Mouse (Mus musculus) MEL (cell line): ENCODE measurements around the gene Lin37. TPM values are rescaled to one million over a fixed set of nuclear protein-coding genes. Genes with fewer than 3 reads are reported as not detected.

ENCODE experiments used
- DNase-seq: peaks from one replicate; pipeline ENCODE4 v3.0.0; 2011; ENCODE audit warnings: low read depth, low spot score
- H3K27ac ChIP-seq: 2 replicates; pipeline ENCODE4 v1.5.1; 2012; ENCODE audit warnings: low read depth, mild to moderate bottlenecking, control low read depth, low read length, moderate library complexity; ENCODE audit not compliant: control insufficient read depth
- H3K27me3 ChIP-seq, 2 experiments: fragments of 150-350 bp in 1 of 2; sonication (generic) in 1 of 2; 2 replicates each; pipeline ENCODE4 v1.6.1; 2012; ENCODE audit warnings: low read length in 2 of 2, mild to moderate bottlenecking in 2 of 2, improper control_type of control experiment in 1 of 2, moderate library complexity in 1 of 2; ENCODE audit not compliant: insufficient read depth in 2 of 2, control insufficient read depth in 1 of 2
- H3K36me3 ChIP-seq, 2 experiments: 2 replicates each; pipeline ENCODE4 v1.6.1; 2012 to 2014; ENCODE audit warnings: low read length in 2 of 2, improper control_type of control experiment in 1 of 2, inconsistent platforms in 1 of 2, mild to moderate bottlenecking in 1 of 2; ENCODE audit not compliant: insufficient read depth in 2 of 2, control insufficient read depth in 1 of 2
- H3K4me1 ChIP-seq, 2 experiments: fragments of 150-350 bp in 1 of 2; sonication (generic) in 1 of 2; 2 replicates each; pipeline ENCODE4 v1.6.1; 2012; ENCODE audit warnings: low read length in 2 of 2, improper control_type of control experiment in 1 of 2, mild to moderate bottlenecking in 1 of 2; ENCODE audit not compliant: insufficient read depth in 2 of 2, control insufficient read depth in 1 of 2
- H3K4me3 ChIP-seq, 2 experiments: fragments of 150-350 bp in 1 of 2; sonication (generic) in 1 of 2; 2 replicates each; pipeline ENCODE4 v1.5.1; 2012; ENCODE audit warnings: low read depth in 2 of 2, low read length in 2 of 2, mild to moderate bottlenecking in 2 of 2, moderate library complexity in 2 of 2, control low read depth in 1 of 2, improper control_type of control experiment in 1 of 2; ENCODE audit not compliant: control insufficient read depth in 1 of 2, insufficient read depth in 1 of 2
- H3K79me2 ChIP-seq: 2 replicates; pipeline ENCODE4 v1.6.1; 2012; ENCODE audit warnings: mild to moderate bottlenecking, low read length, moderate library complexity; ENCODE audit not compliant: control insufficient read depth, poor library complexity, insufficient read depth
- H3K9ac ChIP-seq: 2 replicates; pipeline ENCODE4 v1.6.1; 2012; ENCODE audit warnings: low read depth, mild to moderate bottlenecking, control low read depth, low read length, moderate library complexity; ENCODE audit not compliant: control insufficient read depth, poor library complexity, severe bottlenecking
- H3K9me3 ChIP-seq: fragments of 150-350 bp; sonication (generic); replicated peaks from 2 replicates; pipeline ENCODE4 v1.6.1; 2012; ENCODE audit warnings: mild to moderate bottlenecking, low read length, improper control_type of control experiment, moderate library complexity; ENCODE audit not compliant: insufficient read depth
- CHD1 ChIP-seq: IDR thresholded peaks from 2 replicates; pipeline ENCODE4 v1.6.1; 2012; ENCODE audit warnings: low read depth, mild to moderate bottlenecking, inconsistent platforms, low read length, improper control_type of control experiment
- CHD2 ChIP-seq: IDR thresholded peaks from 2 replicates; pipeline ENCODE4 v1.6.1; 2011; ENCODE audit warnings: low read length, improper control_type of control experiment
- E2F4 ChIP-seq: IDR thresholded peaks from 2 replicates; pipeline ENCODE4 v1.6.1; 2011; ENCODE audit warnings: low read depth, low read length, improper control_type of control experiment, borderline replicate concordance
- ELF1 ChIP-seq: IDR thresholded peaks from 2 replicates; pipeline ENCODE4 v1.6.1; 2014; ENCODE audit warnings: low read depth, mild to moderate bottlenecking, inconsistent platforms, low read length, improper control_type of control experiment, moderate library complexity
- EP300 ChIP-seq, 2 experiments: IDR thresholded peaks; 2 replicates each; pipeline ENCODE4 v1.6.1; 2011; ENCODE audit warnings: improper control_type of control experiment in 2 of 2, low read length in 2 of 2, low read depth in 1 of 2, mild to moderate bottlenecking in 1 of 2
- ETS1 ChIP-seq: IDR thresholded peaks from 2 replicates; pipeline ENCODE4 v1.6.1; 2012; ENCODE audit warnings: low read depth, mild to moderate bottlenecking, inconsistent platforms, low read length, improper control_type of control experiment, moderate library complexity
- GATA1 ChIP-seq: IDR thresholded peaks from 2 replicates; pipeline ENCODE4 v1.6.1; 2011; ENCODE audit warnings: low read depth, low read length, improper control_type of control experiment
- HCFC1 ChIP-seq: IDR thresholded peaks from 2 replicates; pipeline ENCODE4 v1.6.1; 2012; ENCODE audit warnings: low read depth, mild to moderate bottlenecking, inconsistent platforms, low read length, improper control_type of control experiment, moderate library complexity
- KAT2A ChIP-seq: conservative IDR thresholded peaks from 2 replicates; pipeline ENCODE4 v1.6.1; 2012; ENCODE audit warnings: low read depth, low read length, improper control_type of control experiment, inconsistent platforms
- MAX ChIP-seq: IDR thresholded peaks from 2 replicates; pipeline ENCODE4 v1.6.1; 2011; ENCODE audit warnings: low read length, improper control_type of control experiment
- MAZ ChIP-seq: IDR thresholded peaks from 2 replicates; pipeline ENCODE4 v1.6.1; 2012; ENCODE audit warnings: low read depth, mild to moderate bottlenecking, inconsistent platforms, low read length, improper control_type of control experiment
- MEF2A ChIP-seq: IDR thresholded peaks from 2 replicates; pipeline ENCODE4 v1.6.1; 2014; ENCODE audit warnings: low read depth, mild to moderate bottlenecking, inconsistent platforms, low read length, improper control_type of control experiment; ENCODE audit not compliant: poor library complexity, insufficient replicate concordance, severe bottlenecking; ENCODE audit errors: extremely low read depth
- MXI1 ChIP-seq: IDR thresholded peaks from 2 replicates; pipeline ENCODE4 v1.6.1; 2011; ENCODE audit warnings: mild to moderate bottlenecking, low read depth, low read length, improper control_type of control experiment
- MYB ChIP-seq: IDR thresholded peaks from 2 replicates; pipeline ENCODE4 v1.6.1; 2011; ENCODE audit warnings: mild to moderate bottlenecking, low read depth, low read length, improper control_type of control experiment
- MYC ChIP-seq: IDR thresholded peaks from 2 replicates; pipeline ENCODE4 v1.6.1; 2011; ENCODE audit warnings: low read depth, mild to moderate bottlenecking, low read length, improper control_type of control experiment, moderate library complexity
- NELFE ChIP-seq: IDR thresholded peaks from 2 replicates; pipeline ENCODE4 v1.6.1; 2011; ENCODE audit warnings: low read depth, low read length, improper control_type of control experiment
- NRF1 ChIP-seq: IDR thresholded peaks from 2 replicates; pipeline ENCODE4 v1.6.1; 2014; ENCODE audit warnings: low read depth, mild to moderate bottlenecking, inconsistent platforms, low read length, improper control_type of control experiment, moderate library complexity; ENCODE audit not compliant: poor library complexity, insufficient read depth, severe bottlenecking
- POLR2A ChIP-seq, 2 experiments: IDR thresholded peaks; 2 replicates each; pipeline ENCODE4 v1.6.1; 2011 to 2012; ENCODE audit warnings: low read length in 2 of 2, mild to moderate bottlenecking in 2 of 2, control low read depth in 1 of 2, improper control_type of control experiment in 1 of 2, low read depth in 1 of 2, moderate library complexity in 1 of 2; ENCODE audit not compliant: control insufficient read depth in 1 of 2, insufficient read depth in 1 of 2, poor library complexity in 1 of 2
- POLR2AphosphoS5 ChIP-seq: IDR thresholded peaks from 2 replicates; pipeline ENCODE4 v1.6.1; 2012; ENCODE audit warnings: low read depth, borderline replicate concordance, mild to moderate bottlenecking, inconsistent platforms, low read length, moderate library complexity, mixed read lengths
- SIN3A ChIP-seq: IDR thresholded peaks from 2 replicates; pipeline ENCODE4 v1.6.1; 2012; ENCODE audit warnings: low read length, improper control_type of control experiment, inconsistent platforms
- TCF12 ChIP-seq: IDR thresholded peaks from 2 replicates; pipeline ENCODE4 v1.6.1; 2014; ENCODE audit warnings: low read depth, mild to moderate bottlenecking, inconsistent platforms, low read length, improper control_type of control experiment, moderate library complexity
- UBTF ChIP-seq: IDR thresholded peaks from 2 replicates; pipeline ENCODE4 v1.6.1; 2012; ENCODE audit warnings: low read depth, mild to moderate bottlenecking, inconsistent platforms, low read length, improper control_type of control experiment, moderate library complexity, borderline replicate concordance; ENCODE audit not compliant: insufficient read depth
- USF1 ChIP-seq: IDR thresholded peaks from 2 replicates; pipeline ENCODE4 v1.6.1; 2014; ENCODE audit warnings: low read depth, mild to moderate bottlenecking, inconsistent platforms, low read length, improper control_type of control experiment, moderate library complexity
- USF2 ChIP-seq, 2 experiments: IDR thresholded peaks; 2 replicates each; pipeline ENCODE4 v1.6.1; 2011 to 2012; ENCODE audit warnings: improper control_type of control experiment in 2 of 2, low read length in 2 of 2, borderline replicate concordance in 1 of 2, inconsistent platforms in 1 of 2, low read depth in 1 of 2, mild to moderate bottlenecking in 1 of 2; ENCODE audit not compliant: insufficient read depth in 1 of 2
- ZNF384 ChIP-seq: IDR thresholded peaks from 2 replicates; pipeline ENCODE4 v1.6.1; 2012; ENCODE audit warnings: low read depth, mild to moderate bottlenecking, inconsistent platforms, low read length, improper control_type of control experiment
- polyA plus RNA-seq, 2 experiments: library from polyadenylated mRNA; stranded (reverse) in 1 of 2; unstranded in 1 of 2; fragments of >175 nt in 1 of 2; fragments of >200 nt in 1 of 2; gene quantifications; 2 replicates each; pipeline versions ENCODE4 v1.2.1 to v1.2.4; 2012; ENCODE audit warnings: low replicate concordance in 2 of 2, low read depth in 1 of 2; ENCODE audit not compliant: insufficient read length in 2 of 2, insufficient read depth in 1 of 2, missing spikeins in 1 of 2
- total RNA-seq: library from RNA; depleted of rRNA; stranded (reverse); fragments of 300-350 nt; gene quantifications from 2 replicates; pipeline ENCODE4 v1.2.3, GENCODE M21; 2012

The Lin37 gene
- total and polyA plus RNA-seq, 3 experiments = 10.9 to 49.8 TPM; not detected in 1

DNA sequence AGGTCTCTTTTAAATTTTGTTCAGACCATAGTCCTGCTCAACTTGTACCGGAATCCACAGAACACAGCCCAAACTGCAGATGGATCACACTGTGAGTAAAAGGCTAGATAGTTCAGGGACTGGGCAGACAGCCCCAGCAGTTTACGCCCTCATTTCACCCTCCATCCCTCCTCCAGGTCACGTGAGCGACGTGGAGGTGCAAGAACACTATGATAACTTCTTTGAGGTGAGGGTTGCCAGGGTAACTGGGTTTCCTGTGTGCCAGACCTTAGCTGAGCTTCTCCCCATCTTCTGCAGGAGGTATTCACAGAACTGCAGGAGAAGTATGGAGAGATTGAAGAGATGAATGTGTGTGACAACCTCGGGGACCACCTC, 4.3 kb upstream of the Lin37 start:
- no peak for TF ChIP-seq HCFC1
- peak; percentile 80 for TF ChIP-seq USF1
- peak; percentile 20 to 22; a peak in 1 of 4 replicates for TF ChIP-seq USF2 (IDR thresholded peaks at IDR 0.05; ENCODE audit: borderline replicate concordance in 1 of 2, insufficient read depth in 1 of 2, low read depth in 1 of 2, low read length in 2 of 2)
- no peaks in the 10 kb centered on the region for H3K9me3 ChIP-seq
- peaks cover 2 to 10% of the 10 kb centered on the region in 2 experiments; a peak in 2 of 4 replicates for H3K4me1 ChIP-seq
- no peak for DNase-seq
- H3K27me3 ChIP-seq = no peaks in the 10 kb centered on the region
- H3K4me3 ChIP-seq = peak overlapping the region; percentile 82 to 84
- H3K27ac ChIP-seq = peak overlapping the region; percentile 28; the same call in 1 of the 2 replicates
- H3K9ac ChIP-seq = peak overlapping the region; percentile 32
- H3K79me2 ChIP-seq = peaks cover 11% of the 10 kb centered on the region
- H3K36me3 ChIP-seq = peaks cover 0 to 4% of the 10 kb centered on the region in 2 experiments; a peak in 1 of 4 replicates

DNA sequence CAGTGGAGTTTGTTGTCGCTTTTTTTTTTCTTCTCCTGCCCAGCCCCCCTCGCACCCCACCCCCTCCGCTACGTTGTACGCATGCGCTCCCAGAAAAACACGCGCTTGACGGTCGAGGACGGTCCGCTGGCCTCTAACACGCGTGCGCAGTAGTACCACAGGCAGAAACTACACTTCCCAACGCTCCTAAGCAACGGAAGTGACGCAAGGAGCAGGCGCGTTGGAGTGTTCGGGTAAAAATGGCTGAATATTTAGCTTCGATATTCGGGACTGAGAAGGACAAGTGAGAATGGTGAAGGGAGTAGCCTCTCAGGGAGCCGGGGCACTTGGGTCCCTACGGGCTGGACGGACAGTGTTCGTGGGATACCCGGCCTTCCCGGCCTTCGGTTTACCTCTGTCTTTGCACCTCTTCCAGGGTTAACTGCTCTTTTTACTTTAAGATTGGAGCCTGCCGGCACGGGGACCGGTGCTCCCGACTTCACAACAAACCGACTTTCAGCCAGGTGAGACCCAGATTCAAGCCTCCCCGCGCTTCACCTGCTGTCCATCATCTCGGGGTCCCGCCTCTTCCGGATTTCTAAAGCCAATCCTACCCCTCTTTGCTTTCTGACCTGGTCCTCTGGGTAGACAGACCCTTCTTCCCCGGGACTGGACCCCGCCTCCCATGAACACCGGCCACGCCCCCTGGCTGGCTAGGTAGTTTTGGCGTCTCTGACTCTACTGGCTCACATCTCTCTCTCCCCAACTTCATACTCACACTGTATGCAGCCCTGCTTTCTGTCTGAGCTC, 3.7 kb upstream of the Lin37 start, which contains the start of the genes U2af1l4, Gm49396 and Psenen:
U2af1l4 (plus strand) TSS at position 185 of the 789 bp plus-strand sequence.
Gm49396 (plus strand) TSS at position 228 of the 789 bp plus-strand sequence.
Psenen (minus strand) TSS at position 511 of the 789 bp plus-strand sequence.
- H3K9ac ChIP-seq = peak within 1 kb of the TSS; percentile 94
- peak within 1 kb of the TSS; percentile 82 to 84 for H3K4me3 ChIP-seq
- no peaks in the 10 kb centered on the region for H3K9me3 ChIP-seq
- H3K36me3 ChIP-seq = peaks cover 0 to 8% of the 10 kb centered on the region in 2 experiments; a peak in 2 of 4 replicates
- peak; percentile 98 for DNase-seq
- H3K79me2 ChIP-seq = peaks cover 17% of the 10 kb centered on the region
- peak within 1 kb of the TSS; percentile 89 for H3K27ac ChIP-seq
- peak; percentile 30 for TF ChIP-seq MAZ
- peak; percentile 57 for TF ChIP-seq TCF12
- no peak for TF ChIP-seq E2F4
- no peak for TF ChIP-seq POLR2AphosphoS5
- peak; percentile 97 for TF ChIP-seq CHD1
- TF ChIP-seq UBTF = no peak
- peak; percentile 90 for TF ChIP-seq CHD2
- TF ChIP-seq SIN3A = peak; percentile 76
- TF ChIP-seq MYB = no peak
- peak; percentile 86 for TF ChIP-seq NRF1
- TF ChIP-seq ELF1 = peak; percentile 70
- no peak for TF ChIP-seq GATA1
- peak; percentile 96 for TF ChIP-seq KAT2A
- TF ChIP-seq NELFE = peak; percentile 56
- TF ChIP-seq POLR2A (IDR thresholded peaks at IDR 0.05; ENCODE audit: control insufficient read depth in 1 of 2, insufficient read depth in 1 of 2, low read depth in 1 of 2, low read length in 2 of 2, poor library complexity in 1 of 2) = peak in 1 of 2 experiments; percentile 50; a peak in 3 of 4 replicates
- no peak for TF ChIP-seq MEF2A
- 0 out of 4 replicates have a peak, but pooled peaks of 1 of the 2 experiments have one; percentile 33 for TF ChIP-seq EP300 (IDR thresholded peaks at IDR 0.05; ENCODE audit: low read depth in 1 of 2, low read length in 2 of 2)
- TF ChIP-seq ETS1 = 0 out of 2 replicates have a peak, but pooled peaks have one; percentile 30
- TF ChIP-seq HCFC1 = peak; percentile 97
- TF ChIP-seq ZNF384 = peak; percentile 91
- TF ChIP-seq USF1 = 0 out of 2 replicates have a peak, but pooled peaks have one; percentile 4
- TF ChIP-seq MYC = peak; percentile 76
- TF ChIP-seq MAX = peak; percentile 92
- peak; percentile 37; the same call in 1 of the 2 replicates for TF ChIP-seq MXI1
- TF ChIP-seq, all 39 proteins: peak for 18
- H3K4me1 ChIP-seq = peaks cover 2 to 15% of the 10 kb centered on the region in 2 experiments; a peak in 2 of 4 replicates
- H3K27me3 ChIP-seq = no peaks in the 10 kb centered on the region
